Mouse (Mus musculus) midbrain, embryonic 16.5 days (tissue): ENCODE measurements at regions not wholly inside any gene's neighbourhood (a gene's known extent, or its start where the extent isn't known, plus 50 kb on each side); places are given as distances from the start of the nearest gene placed in this dataset.
"Not testable (repeated sequence)": the region's sequence is repeated elsewhere in the genome, so short reads cannot be mapped to it uniquely, and the experiment has no call there.

Source experiments
- ATAC-seq: fragments of 200-750 bp; cut with Nextera tagmentation; 2 replicates; pipeline ENCODE4 v1.8.0; 2017; ENCODE audit warnings: moderate TSS enrichment
- H3K27ac ChIP-seq: fragments of 300-500 bp; sonication (generic); 2 replicates; pipeline ENCODE4 v1.5.1; 2014; ENCODE audit warnings: mild to moderate bottlenecking, low read length, mixed read lengths
- H3K27me3 ChIP-seq: fragments of 300-500 bp; sonication (generic); 2 replicates; pipeline ENCODE4 v1.6.1; 2014; ENCODE audit warnings: low read depth, low read length, mixed read lengths; ENCODE audit not compliant: control insufficient read depth, insufficient read depth
- H3K36me3 ChIP-seq: fragments of 300-500 bp; sonication (generic); 2 replicates; pipeline ENCODE4 v1.6.1; 2014; ENCODE audit warnings: mild to moderate bottlenecking, low read length, moderate library complexity, mixed read lengths; ENCODE audit not compliant: control insufficient read depth, insufficient read depth
- H3K4me1 ChIP-seq: fragments of 300-500 bp; sonication (generic); 2 replicates; pipeline ENCODE4 v1.6.1; 2014; ENCODE audit warnings: mild to moderate bottlenecking, low read length, mixed read lengths; ENCODE audit not compliant: control insufficient read depth, insufficient read depth
- H3K4me2 ChIP-seq: fragments of 300-500 bp; sonication (generic); 2 replicates; pipeline ENCODE4 v1.6.1; 2014; ENCODE audit warnings: mild to moderate bottlenecking, low read length, mixed read lengths
- H3K4me3 ChIP-seq: fragments of 300-500 bp; sonication (generic); 2 replicates; pipeline ENCODE4 v1.5.1; 2014; ENCODE audit warnings: low read depth, mild to moderate bottlenecking, low read length, moderate library complexity, mixed read lengths
- H3K9ac ChIP-seq: fragments of 300-500 bp; sonication (generic); 2 replicates; pipeline ENCODE4 v1.6.1; 2014; ENCODE audit warnings: low read depth, low read length, mixed read lengths
- H3K9me3 ChIP-seq: fragments of 300-500 bp; sonication (generic); replicated peaks from 2 replicates; pipeline ENCODE4 v1.6.1; 2014; ENCODE audit warnings: mild to moderate bottlenecking, low read length, mixed read lengths; ENCODE audit not compliant: control insufficient read depth, poor library complexity, severe bottlenecking
- WGBS: fragments of 180-500 bp; shearing (Covaris S2); extraction: QIAGEN DNeasy Blood & Tissue Kit; methylation state at CpG from one replicate; pipeline ENCODE4 v1.1.7; 2014; 5-methylcytosine and 5-hydroxymethylcytosine counted together

DNA sequence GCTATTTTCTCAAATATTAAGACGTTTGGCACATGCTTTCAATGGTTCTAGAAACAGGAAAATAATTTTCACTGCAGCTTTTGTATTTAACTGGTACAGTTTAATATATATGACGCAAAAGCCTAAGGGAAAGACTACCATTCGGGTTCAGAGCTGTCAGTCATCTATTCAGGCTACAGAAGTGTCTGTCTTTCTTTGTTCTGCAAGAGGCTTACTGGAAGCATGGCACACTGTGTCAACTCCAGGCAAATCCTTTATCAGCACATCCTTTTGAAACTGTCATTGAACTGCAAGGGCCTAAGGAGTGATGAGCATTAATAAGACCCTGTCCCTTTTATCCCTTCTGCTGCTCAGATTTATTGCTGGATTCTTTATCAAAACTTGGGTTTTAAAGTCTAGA is 303.8 kb upstream of the Gm5152 start:
- not testable (repeated sequence) for H3K27ac ChIP-seq
- WGBS = 31% methylated on average over 3 of the region's 3 CpGs

DNA sequence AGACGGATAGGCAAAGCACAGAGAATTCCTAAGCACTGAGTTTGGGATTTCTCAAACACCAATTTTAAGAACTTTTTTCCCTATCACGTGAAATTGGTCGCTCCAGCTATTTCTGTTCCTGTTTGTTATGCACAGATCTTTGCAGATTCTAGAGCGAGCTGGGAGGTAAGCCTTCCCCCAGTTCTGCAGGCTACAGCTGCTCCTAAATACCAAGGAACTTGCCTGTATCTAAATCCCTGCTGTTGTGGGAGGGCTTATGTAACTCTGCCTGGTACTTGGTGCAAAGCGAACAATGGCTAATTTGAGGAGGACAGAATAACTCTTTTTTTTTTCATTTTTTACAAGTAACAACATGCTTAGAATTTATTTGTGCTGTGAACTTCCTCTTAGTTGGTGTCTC is 316.0 kb upstream of the Gm5152 start:
- WGBS = 38% methylated on average over 5 of the region's 5 CpGs
- Histone ChIP-seq H3K27me3 (no peaks in the 10 kb centered on the region), H3K4me2 (no peak overlapping the region), H3K4me3 (no peak overlapping the region), H3K4me1 (no peaks in the 10 kb centered on the region), H3K36me3 (no peaks in the 10 kb centered on the region), H3K9me3 (no peaks in the 10 kb centered on the region), H3K9ac (no peak overlapping the region), H3K27ac (no peak overlapping the region)
- no peak for ATAC-seq

More for the DNA sequence above, 303.8 kb upstream of the Gm5152 start:
- H3K4me2 ChIP-seq, H3K9ac ChIP-seq, H3K9me3 ChIP-seq, H3K4me3 ChIP-seq, H3K27me3 ChIP-seq, H3K4me1 ChIP-seq, H3K36me3 ChIP-seq: not testable (repeated sequence)
- peak; percentile 88 for ATAC-seq

DNA sequence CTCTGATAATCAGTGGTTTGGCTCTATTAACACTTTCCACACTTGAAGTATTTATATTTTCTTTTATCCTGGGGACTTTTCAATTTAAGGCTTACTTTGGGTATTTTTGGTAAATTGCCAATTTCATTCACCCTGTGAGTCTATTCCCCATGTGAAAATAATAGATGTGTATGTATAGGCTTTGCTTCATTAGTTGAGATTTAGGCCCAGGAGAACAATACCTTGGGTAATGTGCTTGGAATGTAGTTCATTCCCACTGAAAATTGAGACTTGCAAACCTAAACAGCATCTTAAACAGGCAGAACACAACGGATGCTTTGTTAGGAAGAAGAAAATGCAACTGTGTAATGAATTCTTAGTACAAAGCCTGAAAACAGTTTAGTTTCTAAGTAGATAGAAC is 346.1 kb upstream of the Gm5152 start:
- no peak overlapping the region for H3K9ac ChIP-seq
- no peak overlapping the region for H3K4me2 ChIP-seq
- H3K27me3 ChIP-seq = no peaks in the 10 kb centered on the region
- 19% methylated on average over 1 of the region's 1 CpGs for WGBS
- H3K4me3 ChIP-seq = no peak overlapping the region
- H3K4me1 ChIP-seq = no peaks in the 10 kb centered on the region
- H3K9me3 ChIP-seq = no peaks in the 10 kb centered on the region
- ATAC-seq = no peak
- H3K36me3 ChIP-seq = no peaks in the 10 kb centered on the region
- H3K27ac ChIP-seq = no peak overlapping the region

DNA sequence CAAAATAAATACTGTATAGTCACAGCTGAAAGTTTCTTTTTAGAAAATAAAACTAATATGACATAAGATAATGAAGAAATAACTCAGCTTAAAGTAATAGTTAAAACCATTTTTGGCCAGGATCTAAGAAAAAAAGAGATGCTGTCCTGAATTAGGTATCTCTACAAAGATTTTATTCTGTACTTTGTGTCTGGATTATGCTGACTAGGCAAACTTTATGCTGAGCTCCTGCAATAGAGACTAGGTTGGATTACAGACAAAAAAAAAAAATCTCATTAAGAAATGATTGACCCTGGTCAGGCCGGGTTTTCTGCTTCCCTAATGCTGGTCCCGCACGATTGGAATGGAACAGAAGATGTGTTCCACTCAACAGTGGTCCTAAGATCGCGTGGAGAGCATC is 346.8 kb upstream of the Gm8871 start:
- Histone ChIP-seq H3K9ac (no peak overlapping the region), H3K4me2 (no peak overlapping the region), H3K9me3 (no peaks in the 10 kb centered on the region), H3K27ac (no peak overlapping the region), H3K4me1 (no peaks in the 10 kb centered on the region), H3K4me3 (no peak overlapping the region), H3K36me3 (no peaks in the 10 kb centered on the region), H3K27me3 (no peaks in the 10 kb centered on the region)
- WGBS = 91% methylated on average over 5 of the region's 5 CpGs
- ATAC-seq = no peak

DNA sequence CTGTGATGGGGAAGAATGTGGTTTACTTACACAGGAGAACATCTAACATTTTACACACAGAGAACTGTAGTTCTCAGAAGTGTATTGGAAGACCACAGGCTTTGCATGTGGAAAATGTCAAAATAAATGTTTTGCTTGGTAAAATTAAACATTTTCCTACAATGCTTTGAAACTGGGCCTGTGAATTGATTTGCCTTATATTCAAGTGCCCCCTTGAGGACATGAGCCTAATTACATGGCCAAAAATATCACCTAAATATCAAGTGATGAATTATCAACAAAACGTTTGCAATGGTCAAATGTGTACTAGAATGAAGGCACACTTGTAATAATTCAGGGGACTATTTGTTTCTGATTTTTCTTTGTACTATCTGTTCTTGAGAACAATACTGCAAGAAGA is 314.4 kb upstream of the Gm8871 start:
- H3K4me3 ChIP-seq = no peak overlapping the region
- 0 out of 2 replicates have a peak, but pooled peaks have one; percentile 28 for ATAC-seq
- no peak overlapping the region for H3K9ac ChIP-seq
- no peak overlapping the region for H3K4me2 ChIP-seq
- H3K9me3 ChIP-seq = no peaks in the 10 kb centered on the region
- no peaks in the 10 kb centered on the region for H3K27me3 ChIP-seq
- no peak overlapping the region for H3K27ac ChIP-seq
- 23% methylated on average over 1 of the region's 1 CpGs for WGBS
- H3K4me1 ChIP-seq = no peaks in the 10 kb centered on the region
- H3K36me3 ChIP-seq = no peaks in the 10 kb centered on the region

DNA sequence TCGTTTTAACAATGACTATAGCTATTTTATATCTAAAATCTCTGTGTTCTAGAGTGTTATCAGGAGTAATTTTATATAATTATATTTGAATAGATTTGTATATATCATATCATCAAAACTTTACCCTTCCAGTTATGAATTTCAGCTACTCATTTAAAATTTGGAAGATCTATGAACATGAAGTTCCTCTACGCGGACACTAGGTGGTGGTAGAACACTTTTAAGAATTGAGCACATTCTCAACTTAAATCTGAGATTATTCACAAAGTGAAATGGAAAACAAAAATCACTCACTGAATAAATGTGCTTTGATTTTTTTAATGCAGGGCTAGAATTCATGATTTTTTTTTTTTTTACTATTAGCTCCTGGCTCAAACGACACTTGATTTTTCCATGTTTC is 299.5 kb upstream of the Gm8871 start:
- ATAC-seq = no peak
- Histone ChIP-seq H3K4me3 (no peak overlapping the region), H3K27ac (no peak overlapping the region), H3K4me2 (no peak overlapping the region), H3K36me3 (no peaks in the 10 kb centered on the region), H3K4me1 (no peaks in the 10 kb centered on the region), H3K27me3 (no peaks in the 10 kb centered on the region), H3K9ac (no peak overlapping the region), H3K9me3 (no peaks in the 10 kb centered on the region)
- 36% methylated on average over 4 of the region's 4 CpGs for WGBS

DNA sequence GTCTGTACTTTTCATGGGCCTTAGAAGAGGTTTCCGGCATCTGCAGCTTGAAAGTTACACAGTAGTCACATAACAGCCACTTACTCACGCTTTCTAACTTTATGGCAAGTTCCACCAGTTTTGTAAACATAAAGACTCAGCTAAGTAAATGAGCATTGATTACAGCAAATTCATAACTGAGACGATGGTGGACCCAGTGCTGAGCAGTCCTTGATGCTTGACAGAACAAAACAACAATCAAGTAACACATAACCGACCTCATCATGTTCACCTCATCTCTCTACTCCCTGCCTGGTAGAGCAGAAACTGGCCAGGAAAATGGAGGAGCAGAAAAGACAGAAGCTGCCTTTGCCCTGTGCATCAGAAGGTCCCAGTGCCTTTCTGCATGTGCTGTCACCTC is 284.3 kb upstream of the Gm8871 start:
- 81% methylated on average over 4 of the region's 4 CpGs for WGBS

DNA sequence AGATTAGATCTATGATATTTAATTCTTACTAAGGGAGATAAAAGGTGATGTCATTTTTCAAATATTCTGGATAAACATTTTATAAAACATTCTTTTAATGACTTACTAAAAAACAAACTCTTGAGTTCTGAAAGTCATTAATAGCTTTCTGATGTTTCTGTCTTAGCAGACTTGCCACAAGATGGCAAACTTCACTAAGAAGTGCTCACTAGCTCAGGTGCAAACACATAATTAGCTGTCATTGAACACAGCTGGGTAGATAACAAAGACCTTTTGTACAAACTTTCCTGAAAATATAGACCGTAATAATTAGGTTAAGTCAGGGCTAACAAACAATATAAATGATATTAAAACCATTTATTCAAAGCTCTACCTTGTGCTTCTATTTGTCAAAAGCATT is 273.4 kb upstream of the Gm8871 start:
- WGBS = 43% methylated on average over 1 of the region's 1 CpGs
- Histone ChIP-seq H3K9ac (no peak overlapping the region), H3K27me3 (no peaks in the 10 kb centered on the region), H3K4me2 (no peak overlapping the region), H3K9me3 (no peaks in the 10 kb centered on the region), H3K4me3 (no peak overlapping the region), H3K36me3 (no peaks in the 10 kb centered on the region), H3K4me1 (no peaks in the 10 kb centered on the region), H3K27ac (no peak overlapping the region)
- ATAC-seq = peak; percentile 72; the same call in 1 of the 2 replicates

More for the DNA sequence above, 284.3 kb upstream of the Gm8871 start:
- Histone ChIP-seq H3K9me3 (no peaks in the 10 kb centered on the region), H3K4me1 (no peaks in the 10 kb centered on the region), H3K4me3 (no peak overlapping the region), H3K27me3 (no peaks in the 10 kb centered on the region), H3K36me3 (no peaks in the 10 kb centered on the region), H3K4me2 (no peak overlapping the region), H3K27ac (no peak overlapping the region), H3K9ac (no peak overlapping the region)
- ATAC-seq = no peak

DNA sequence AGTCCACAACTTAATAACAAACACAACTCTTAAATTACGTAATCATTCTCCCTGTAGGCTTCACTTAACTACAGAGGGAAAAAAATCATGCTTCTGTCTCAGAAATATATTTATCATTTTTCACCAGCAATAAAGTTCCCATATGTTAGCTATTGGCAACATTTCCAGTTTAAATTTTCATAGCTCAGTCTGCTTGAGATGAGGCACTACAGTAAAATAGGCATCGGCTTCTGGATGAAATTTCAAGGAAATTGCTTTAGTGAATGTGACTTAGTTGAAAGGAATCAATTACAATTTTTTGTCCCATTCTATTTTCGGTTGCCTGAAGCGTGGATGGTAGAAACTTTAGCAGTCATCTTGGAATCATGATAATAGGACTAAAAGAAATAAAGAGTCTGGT is 262.1 kb upstream of the Gm8871 start:
- H3K9me3 ChIP-seq = no peaks in the 10 kb centered on the region
- no peaks in the 10 kb centered on the region for H3K4me1 ChIP-seq
- no peak overlapping the region for H3K9ac ChIP-seq
- H3K4me3 ChIP-seq = no peak overlapping the region
- no peak overlapping the region for H3K27ac ChIP-seq
- no peak overlapping the region for H3K4me2 ChIP-seq
- WGBS = 83% methylated on average over 4 of the region's 4 CpGs
- no peak for ATAC-seq
- no peaks in the 10 kb centered on the region for H3K36me3 ChIP-seq
- H3K27me3 ChIP-seq = no peaks in the 10 kb centered on the region

DNA sequence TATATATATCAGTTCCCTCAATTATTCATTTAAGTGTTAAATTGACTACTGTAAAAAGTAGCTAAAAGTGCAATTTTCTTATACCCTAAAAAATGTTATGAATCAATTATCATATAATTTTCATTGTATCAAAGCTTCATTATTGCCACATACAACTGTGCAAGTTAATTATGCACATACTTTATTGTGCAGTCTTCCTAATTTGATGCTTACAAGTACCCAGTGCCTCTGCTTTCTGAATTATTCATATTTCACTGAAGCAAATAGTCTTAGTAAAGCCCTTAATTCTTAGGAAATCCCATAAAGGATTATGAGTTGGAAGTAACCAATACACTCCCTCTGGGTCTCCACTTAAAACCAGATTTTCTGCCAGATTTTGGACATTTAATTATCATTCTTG is 220.5 kb upstream of the Gm8871 start:
- Histone ChIP-seq H3K4me2 (no peak overlapping the region), H3K36me3 (no peaks in the 10 kb centered on the region), H3K27ac (no peak overlapping the region), H3K27me3 (no peaks in the 10 kb centered on the region), H3K9me3 (no peaks in the 10 kb centered on the region), H3K9ac (no peak overlapping the region), H3K4me3 (no peak overlapping the region), H3K4me1 (no peaks in the 10 kb centered on the region)
- ATAC-seq = peak; percentile 66
